ENCODE assay signal across 8 mouse cellular contexts in the genomic region with DNA sequence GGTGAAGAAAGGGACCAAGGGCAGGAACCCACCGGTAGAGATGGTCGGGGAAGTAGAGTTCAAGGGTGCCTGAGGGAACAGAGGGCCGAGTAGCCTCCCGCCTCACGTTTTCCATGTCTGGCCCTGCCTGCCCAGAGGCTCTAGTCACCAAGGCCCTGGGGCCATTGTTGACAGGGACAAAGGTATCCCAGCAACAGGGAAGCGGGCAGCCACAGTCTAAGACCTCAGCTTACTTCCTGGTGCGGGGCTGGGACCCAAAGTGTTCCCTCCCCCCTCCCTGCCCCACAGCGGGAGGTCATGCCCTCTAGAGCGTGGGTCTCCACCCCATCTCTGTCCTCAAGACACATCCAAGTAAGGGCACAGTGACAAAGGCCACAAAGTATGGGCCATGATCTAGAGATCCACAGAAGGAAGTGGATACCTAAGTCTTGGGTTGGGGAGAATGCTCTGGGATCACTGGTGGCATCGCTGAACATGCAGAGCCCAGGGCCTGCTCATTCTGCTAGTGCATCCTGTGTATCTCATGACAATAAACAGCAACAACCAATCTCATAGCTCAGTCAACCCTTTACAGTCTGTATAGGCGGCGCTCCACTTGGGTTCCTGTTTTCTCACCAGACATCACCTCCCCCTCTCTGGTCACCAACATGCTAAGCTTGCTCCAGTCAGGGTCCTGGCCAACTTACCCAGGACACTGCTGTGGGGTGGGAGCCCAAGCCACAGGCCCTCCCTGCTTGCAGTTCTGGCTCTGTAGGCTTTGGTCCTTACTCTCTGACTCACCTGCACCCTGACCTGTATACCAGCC. TPM values are rescaled to one million over a fixed set of nuclear protein-coding genes. Genes with fewer than 3 reads are reported as not detected.
DNase-seq lines count a peak whose midpoint lies in the region; ATAC-seq lines count a peak whose summit lies in the region.

4930404N11Rik (minus strand) TSS at position 145 of the 805 bp plus-strand sequence.

- peak within 1 kb of the TSS; percentile 46 for H3K4me3 ChIP-seq in heart, embryonic 16.5 days (ENCODE audit: low read length)
- H3K4me3 ChIP-seq in intestine, embryonic 15.5 days (replicated peaks) = peak within 1 kb of the TSS; percentile 25
- peak within 1 kb of the TSS; percentile 17; the same call in 1 of the 2 replicates for H3K4me3 ChIP-seq in midbrain, embryonic 15.5 days

- no peak for ATAC-seq in heart, embryonic 16.5 days (replicated peaks; ENCODE audit: extremely low read depth, insufficient read depth, low FRiP score)
- ATAC-seq in intestine, embryonic 15.5 days = peak; percentile 32
- ATAC-seq in midbrain, embryonic 15.5 days (replicated peaks) = no peak

- no peaks in the 10 kb centered on the region for H3K9me3 ChIP-seq in heart, embryonic 16.5 days (replicated peaks; ENCODE audit: control insufficient read depth, low read length)
- no peaks in the 10 kb centered on the region for H3K9me3 ChIP-seq in intestine, embryonic 15.5 days
- H3K9me3 ChIP-seq in midbrain, embryonic 15.5 days = no peaks in the 10 kb centered on the region

- no peak for DNase-seq in heart, postnatal 4 days
- DNase-seq in embryo, embryonic 9.5 days (ENCODE audit: extremely low spot score) = peak; percentile 70
- DNase-seq in left cerebral cortex, postnatal 36 days (ENCODE audit: low spot score in 2 of 2) = no peak
- DNase-seq in B cell, adult 2 months = no peak
- no peak for DNase-seq in thymus, postnatal 0 days (ENCODE audit: low spot score)

- WGBS in heart, embryonic 16.5 days = 33% methylated on average over 12 of the region's 12 CpGs
- WGBS in intestine, embryonic 15.5 days = 33% methylated on average over 12 of the region's 12 CpGs
- 18% methylated on average over 12 of the region's 12 CpGs for WGBS in midbrain, embryonic 15.5 days

- intact Hi-C loops in left cerebral cortex, postnatal 36 days (cut with DNase I) = no loop called here

- H3K27ac ChIP-seq in heart, embryonic 16.5 days (ENCODE audit: low read length) = no peak within 1 kb of the TSS
- H3K27ac ChIP-seq in intestine, embryonic 15.5 days = peak within 1 kb of the TSS; percentile 3
- no peak within 1 kb of the TSS for H3K27ac ChIP-seq in midbrain, embryonic 15.5 days

- no peaks in the 10 kb centered on the region for H3K27me3 ChIP-seq in heart, embryonic 16.5 days (ENCODE audit: control insufficient read depth, insufficient read depth, low read length)
- H3K27me3 ChIP-seq in intestine, embryonic 15.5 days (replicated peaks) = peaks cover 10% of the 10 kb centered on the region
- peaks cover 13% of the 10 kb centered on the region for H3K27me3 ChIP-seq in midbrain, embryonic 15.5 days (replicated peaks)

- peak within 1 kb of the TSS; percentile 70 for H3K9ac ChIP-seq in heart, embryonic 16.5 days (ENCODE audit: low read length)
- H3K9ac ChIP-seq in intestine, embryonic 15.5 days = peak within 1 kb of the TSS; percentile 44; the same call in 1 of the 2 replicates
- H3K9ac ChIP-seq in midbrain, embryonic 15.5 days = peak within 1 kb of the TSS; percentile 23; the same call in 1 of the 2 replicates

- H3K36me3 ChIP-seq in heart, embryonic 16.5 days (ENCODE audit: control insufficient read depth, insufficient read depth) = peaks cover 46% of the 10 kb centered on the region
- peaks cover 43% of the 10 kb centered on the region for H3K36me3 ChIP-seq in intestine, embryonic 15.5 days
- peaks cover 38% of the 10 kb centered on the region for H3K36me3 ChIP-seq in midbrain, embryonic 15.5 days (replicated peaks)

- H3K4me1 ChIP-seq in heart, embryonic 16.5 days (ENCODE audit: control insufficient read depth, insufficient read depth, low read length) = peaks cover 37% of the 10 kb centered on the region
- H3K4me1 ChIP-seq in intestine, embryonic 15.5 days (replicated peaks) = peaks cover 44% of the 10 kb centered on the region
- peaks cover 25% of the 10 kb centered on the region for H3K4me1 ChIP-seq in midbrain, embryonic 15.5 days

- peak within 1 kb of the TSS; percentile 68 for H3K4me2 ChIP-seq in heart, embryonic 16.5 days (ENCODE audit: low read depth, low read length)
- H3K4me2 ChIP-seq in intestine, embryonic 15.5 days (replicated peaks) = peak within 1 kb of the TSS; percentile 66
- H3K4me2 ChIP-seq in midbrain, embryonic 15.5 days = peak within 1 kb of the TSS; percentile 45

RNA-seq across cellular contexts. Expression of gene 4930404N11Rik, which starts in this region (rescaled TPM):
- 1.8 and 1.9 TPM in 2 replicates for polyA plus RNA-seq in heart, embryonic 16.5 days (2015; fragmentation: Nextera tagmentation; extraction: Ambion mirVana)
- 1 to 10 TPM in 1 of 2 experiments, under 1 TPM in 1; 0.63 to 2.0 TPM for total RNA-seq in heart, postnatal 4 days (2021)
- 1.0 and 2.2 TPM in 2 replicates for polyA plus RNA-seq in intestine, embryonic 15.5 days (2015; fragmentation: Nextera tagmentation; extraction: Ambion mirVana)
- polyA plus RNA-seq in midbrain, embryonic 15.5 days (2015; fragmentation: Nextera tagmentation; extraction: Ambion mirVana) = 1.1 TPM in 2 replicates
- total RNA-seq in left cerebral cortex, postnatal 36 days (2021) = 1 to 10 TPM in 1 of 2 experiments, under 1 TPM in 1; 0.49 to 2.2 TPM
- polyA plus RNA-seq in thymus, postnatal 0 days (2015; fragmentation: Nextera tagmentation; extraction: Ambion mirVana) = 1.7 and 3.0 TPM in 2 replicates
